Mouse (Mus musculus) embryo, embryonic 11 days (tissue): ENCODE measurements around the gene Ufsp1.
"Not testable (repeated sequence)": the region's sequence is repeated elsewhere in the genome, so short reads cannot be mapped to it uniquely, and the experiment has no call there.

Experiments
- DNase-seq: peaks from one replicate; pipeline ENCODE4 v3.0.0-alpha.2; 2015

Ufsp1 gene

DNA sequence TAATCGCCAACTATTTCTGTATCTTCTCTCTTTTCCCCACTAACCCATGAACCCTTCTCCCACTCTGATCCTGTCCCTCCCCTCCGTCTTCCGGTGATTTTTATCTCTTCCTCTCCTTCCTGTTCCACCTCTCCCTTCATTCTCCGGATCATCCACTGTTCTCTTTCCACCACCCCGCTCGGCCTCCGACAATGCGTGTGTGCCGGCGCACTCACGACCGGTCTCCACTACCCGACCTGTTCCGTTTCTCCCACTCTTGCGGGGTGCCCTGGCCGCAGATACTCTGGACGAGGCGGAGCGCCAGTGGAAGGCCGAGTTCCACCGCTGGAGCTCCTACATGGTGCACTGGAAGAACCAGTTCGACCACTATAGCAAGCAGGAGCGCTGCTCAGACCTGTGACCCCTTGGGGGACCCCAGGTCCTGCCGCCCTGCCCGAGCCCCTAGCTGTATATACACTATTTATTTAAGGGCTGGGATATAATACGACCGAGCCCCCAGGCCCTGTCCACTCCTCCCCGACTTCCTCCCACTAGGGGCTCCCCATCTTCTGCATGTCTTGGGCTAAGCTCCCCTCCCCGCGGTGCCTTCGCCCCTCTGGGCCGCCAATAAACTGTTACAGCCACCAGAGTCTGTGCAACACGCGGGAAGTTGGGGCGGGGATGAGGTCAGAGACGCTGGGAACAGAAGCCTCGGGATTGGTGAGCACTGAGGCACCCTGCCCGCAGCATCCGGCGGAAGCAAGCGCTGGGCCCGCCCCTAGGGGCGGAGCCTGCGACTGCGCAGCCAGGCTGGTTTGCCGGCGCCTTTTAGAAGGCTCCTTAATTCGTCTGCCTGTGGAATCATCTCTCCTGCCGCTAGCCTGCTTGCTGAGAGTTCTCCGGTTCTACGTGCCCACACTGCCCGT lies at the start of gene Ufsp1:
Gene Ufsp1 (plus strand): TSS at position 791 of the 905 bp plus-strand sequence.
- peak; percentile 97 for DNase-seq

DNA sequence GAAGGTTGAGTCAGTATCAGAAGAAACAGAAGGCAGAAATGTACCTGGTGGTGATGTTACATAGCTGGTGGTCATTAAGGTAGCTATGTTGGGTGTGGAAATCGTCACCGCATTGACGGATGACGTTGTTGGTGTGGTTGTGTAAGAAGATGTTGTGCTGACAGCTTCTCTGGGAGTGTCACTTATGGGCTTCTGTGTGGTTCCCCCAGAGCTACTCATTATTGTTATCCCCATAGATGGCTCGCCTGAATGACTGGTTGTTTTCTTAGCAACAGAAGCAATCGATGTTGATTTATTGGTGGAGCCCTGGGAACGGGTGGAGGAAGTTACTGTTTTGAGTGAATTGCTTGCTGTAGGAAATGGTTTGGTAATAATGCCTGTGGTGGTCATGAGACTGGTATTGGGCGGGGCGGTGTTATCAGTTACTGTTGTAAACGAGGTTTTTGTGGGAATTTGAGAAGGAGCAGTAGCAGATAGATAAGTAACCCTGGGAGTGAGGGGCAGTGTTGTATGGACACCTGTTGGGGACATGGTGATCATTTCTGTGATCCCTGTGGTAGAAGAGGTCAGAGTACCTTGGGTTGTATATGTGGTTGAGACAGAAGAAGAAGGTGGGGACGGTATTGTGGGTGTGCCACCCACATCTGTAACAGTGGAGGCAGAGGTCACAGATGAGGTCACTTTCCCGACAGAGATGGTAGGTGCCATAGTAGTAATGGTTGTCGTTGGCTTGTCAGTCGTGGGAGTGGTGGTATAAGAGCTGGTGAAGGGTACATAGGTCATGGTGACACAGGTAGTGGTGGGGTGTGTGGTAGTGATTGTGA lies 30.3 kb upstream of the Ufsp1 start:
- no peak for DNase-seq

DNA sequence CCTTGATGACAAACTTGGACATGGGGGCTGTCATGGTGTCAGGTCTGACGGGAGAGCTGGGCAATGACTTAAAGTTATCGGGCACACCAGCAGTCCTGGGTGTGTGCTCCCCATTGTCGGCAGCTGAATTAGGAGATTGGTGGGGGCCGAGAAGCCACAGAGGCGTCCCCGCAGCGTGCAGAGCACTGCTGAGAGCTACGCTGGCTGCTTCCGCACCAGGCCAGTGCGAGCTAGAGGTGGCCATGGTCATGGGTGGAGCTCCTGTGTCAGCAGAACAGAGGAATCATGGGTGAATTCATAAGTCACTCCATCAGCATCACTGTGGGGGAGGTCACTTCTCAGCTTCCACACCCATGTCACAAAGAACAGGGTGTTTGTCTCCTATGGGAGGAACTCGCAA lies 29.6 kb upstream of the Ufsp1 start:
- no peak for DNase-seq

DNA sequence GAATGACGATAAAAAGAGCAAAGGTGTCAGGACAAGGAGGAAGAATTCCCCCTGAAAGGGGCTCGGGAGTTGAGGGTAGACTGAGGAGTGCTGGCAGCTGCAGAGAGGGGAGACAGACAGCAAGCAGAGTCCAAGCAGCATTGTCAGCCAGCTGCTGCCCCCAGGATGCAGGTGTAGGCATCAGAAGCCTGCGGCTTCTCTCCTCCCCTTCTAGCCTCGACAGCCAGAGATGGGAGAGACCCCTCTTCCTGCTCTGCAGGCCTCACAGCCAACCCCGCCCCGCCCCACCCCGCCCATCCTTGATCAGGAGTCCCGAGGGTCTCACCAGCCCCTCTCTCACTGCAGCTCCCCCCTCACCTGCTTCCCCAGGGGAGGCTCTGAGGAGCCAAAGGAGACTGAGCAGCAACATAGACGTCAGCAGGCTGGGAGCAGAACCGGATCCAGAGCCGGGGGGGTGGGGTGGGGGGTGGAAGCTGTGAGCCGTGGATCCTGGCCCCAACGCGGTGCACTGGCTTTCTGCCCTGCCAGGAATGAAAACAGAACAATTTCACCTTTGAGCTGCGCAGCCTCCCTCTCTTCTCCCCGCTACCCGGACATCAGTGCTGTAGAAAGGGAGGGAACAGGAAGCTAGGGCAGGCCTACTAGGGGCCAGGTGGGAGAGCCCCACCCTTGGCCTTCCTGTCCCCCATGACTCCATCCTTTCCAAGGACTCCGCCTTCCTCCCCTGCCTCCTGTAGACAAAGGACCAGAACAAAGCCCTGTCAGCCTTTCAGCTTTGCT lies 26.1 kb upstream of the Ufsp1 start:
- DNase-seq: no peak

DNA sequence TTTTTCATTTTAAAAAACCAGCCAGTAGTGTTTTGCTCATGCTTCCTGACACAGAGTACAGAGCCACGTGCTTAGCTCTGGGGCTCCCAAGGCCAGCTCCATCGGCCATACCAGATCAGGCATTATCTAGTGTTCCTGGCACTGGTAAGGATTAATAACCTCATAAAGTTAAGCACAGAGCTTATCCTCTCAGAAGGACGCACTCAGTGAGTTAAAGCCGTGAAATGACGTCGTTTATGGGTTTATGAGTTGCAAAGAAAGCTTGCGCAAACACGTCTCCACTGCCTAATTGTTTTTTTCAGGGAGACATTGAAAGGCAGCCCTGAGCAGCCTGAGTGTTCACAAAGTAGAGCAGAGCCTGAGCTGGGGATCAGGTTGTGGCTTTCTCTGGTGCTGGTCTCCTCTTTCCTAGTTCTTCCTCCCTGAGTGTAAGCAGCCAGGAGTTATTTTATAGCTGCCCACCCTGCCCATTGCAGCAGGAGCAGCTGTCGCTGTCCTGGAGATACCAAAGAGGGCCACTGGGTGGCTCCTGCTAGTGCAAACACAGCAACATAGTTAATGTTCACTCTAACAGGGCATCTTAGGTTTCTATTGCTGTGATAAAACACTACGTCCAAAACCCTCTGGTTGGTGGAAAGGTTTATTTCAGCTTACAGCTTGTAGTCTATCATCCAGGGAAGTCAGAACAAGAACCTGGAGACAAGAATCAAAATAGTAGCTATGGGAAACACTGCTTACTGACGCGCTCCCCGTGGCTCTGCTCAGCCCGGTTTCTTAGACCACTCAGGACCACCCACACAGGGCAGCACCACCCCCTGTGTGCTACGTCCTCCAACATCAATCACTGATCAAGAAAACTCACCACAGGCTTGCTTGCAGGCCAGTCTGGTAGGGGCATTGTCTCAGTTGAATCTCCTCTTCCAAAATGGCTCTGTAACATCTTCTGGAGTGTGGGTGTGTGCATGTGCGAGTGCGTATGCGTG lies 16.8 kb upstream of the Ufsp1 start:
- DNase-seq: peak; percentile 74

DNA sequence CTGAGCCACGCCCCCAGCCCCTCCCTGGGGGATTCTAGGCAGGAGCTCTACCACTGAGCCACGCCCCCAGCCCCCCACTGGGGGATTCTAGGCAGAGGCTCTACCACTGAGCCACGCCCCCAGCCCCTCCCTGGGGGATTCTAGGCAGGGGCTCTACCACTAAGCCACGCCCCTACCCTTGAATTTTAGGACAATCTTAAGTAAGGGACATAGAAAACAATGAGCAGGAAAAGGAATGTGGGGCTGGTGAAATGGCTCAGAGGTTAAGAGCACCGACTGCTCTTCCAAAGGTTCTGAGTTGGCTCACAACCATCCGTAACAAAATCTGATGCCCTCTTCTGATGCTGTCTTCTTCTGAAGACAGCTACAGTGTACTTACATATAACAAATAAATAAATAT lies 10.0 kb upstream of the Ufsp1 start:
- DNase-seq: not testable (repeated sequence)

DNA sequence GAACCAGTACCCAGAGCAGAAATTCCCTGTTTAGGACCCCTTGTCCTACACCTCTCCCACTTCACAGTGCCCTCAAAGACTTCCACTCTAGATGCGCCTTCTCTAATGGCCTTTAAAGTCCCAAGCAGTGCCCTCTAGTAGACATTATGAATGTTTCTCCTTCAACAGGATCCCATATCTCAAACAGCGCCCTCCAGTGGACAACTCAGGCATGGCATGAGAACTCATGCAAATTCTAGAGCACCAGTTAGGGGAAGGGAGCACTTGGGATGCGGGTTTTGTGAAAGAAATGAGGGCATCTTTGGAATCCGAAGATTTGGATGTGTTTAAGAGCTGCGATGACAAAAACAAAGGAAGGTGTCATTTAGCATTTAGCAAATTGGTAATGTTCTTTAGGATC lies 9.4 kb upstream of the Ufsp1 start:
- no peak for DNase-seq

DNA sequence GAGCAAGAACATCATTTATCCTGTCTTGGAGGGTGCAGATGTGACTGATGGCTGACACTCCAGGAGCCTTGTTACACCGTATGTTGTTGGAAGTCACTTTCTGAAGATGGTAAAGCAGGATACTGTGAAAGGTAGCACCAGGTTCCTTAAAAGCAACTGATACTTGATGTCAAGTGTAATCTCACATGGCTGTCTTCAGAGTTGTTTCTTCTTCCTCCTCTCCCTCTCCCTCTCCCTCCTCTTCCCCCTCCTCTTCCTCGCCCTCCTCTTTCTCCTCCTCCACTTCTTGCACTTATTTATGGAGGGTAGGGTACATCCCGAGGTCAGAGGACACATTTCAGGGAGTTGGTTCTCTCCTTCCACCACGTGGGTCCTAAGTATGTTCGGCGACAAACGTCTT lies 8.4 kb upstream of the Ufsp1 start:
- DNase-seq: no peak

DNA sequence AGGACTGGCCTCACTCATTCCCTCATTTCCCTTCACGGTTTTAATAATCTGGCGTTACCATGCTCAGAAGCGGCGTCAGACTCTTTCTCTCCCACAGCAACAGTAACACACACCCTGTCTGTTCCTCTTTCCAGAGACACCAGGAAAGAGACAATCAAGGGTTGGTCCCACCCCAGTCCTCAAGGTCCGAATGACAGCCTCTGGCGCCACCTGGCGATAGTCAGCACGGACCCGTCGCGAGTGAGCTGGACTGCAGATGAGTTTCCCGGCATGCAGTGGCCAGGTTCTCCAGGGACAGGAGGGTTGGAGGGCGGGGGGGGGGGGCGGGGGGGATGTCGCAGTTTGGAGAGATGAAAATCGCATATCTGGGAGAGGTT lies 7.8 kb upstream of the Ufsp1 start:
- DNase-seq: peak; percentile 92

DNA sequence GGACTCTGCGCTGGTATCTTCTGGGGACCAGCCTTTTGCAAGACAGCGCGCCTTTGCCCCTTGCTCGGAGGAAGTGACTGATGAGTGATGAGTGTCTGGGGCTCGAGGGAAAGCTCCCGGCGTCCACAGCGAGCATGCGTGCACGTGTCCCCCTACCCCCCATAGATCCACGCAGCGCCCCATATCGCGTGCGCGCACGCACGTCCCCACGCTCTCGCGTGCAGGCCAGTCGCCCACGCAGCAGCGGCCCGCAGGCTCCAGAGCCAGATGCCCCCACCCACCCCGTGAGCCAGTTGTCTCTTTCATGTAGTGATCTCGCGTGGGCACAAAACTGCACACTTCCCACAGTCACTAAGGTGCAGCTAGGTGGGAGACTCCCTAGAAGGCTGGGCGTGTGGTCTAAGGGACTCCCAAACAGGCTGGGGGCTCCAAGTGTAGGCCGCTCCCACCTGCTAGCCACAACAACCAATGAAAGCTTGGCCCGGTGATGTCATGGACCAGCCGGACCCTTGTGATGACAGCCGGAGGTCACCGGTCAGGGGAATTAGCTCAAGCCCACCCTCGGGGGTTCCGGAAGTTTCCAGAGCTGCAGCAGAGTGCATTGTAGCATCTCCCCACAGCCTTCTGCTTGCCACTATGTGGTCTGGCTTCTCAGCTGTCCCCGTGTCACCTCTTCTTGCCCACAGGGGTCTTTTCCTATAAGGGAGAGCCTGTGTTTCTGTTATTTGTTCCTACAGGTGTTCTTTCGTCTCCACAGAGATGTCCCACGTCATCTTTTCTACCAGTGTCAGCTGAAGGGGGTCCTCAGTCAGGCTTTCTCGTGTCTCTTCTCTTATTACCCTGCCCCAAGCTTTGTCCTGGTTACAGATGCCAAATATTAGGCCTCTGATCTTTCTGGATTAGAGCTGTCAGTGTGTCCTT lies 7.1 kb upstream of the Ufsp1 start, which contains the start of gene Ache:
Gene Ache (plus strand): TSS at position 488 of the 921 bp plus-strand sequence.
- DNase-seq: peak; percentile 77

DNA sequence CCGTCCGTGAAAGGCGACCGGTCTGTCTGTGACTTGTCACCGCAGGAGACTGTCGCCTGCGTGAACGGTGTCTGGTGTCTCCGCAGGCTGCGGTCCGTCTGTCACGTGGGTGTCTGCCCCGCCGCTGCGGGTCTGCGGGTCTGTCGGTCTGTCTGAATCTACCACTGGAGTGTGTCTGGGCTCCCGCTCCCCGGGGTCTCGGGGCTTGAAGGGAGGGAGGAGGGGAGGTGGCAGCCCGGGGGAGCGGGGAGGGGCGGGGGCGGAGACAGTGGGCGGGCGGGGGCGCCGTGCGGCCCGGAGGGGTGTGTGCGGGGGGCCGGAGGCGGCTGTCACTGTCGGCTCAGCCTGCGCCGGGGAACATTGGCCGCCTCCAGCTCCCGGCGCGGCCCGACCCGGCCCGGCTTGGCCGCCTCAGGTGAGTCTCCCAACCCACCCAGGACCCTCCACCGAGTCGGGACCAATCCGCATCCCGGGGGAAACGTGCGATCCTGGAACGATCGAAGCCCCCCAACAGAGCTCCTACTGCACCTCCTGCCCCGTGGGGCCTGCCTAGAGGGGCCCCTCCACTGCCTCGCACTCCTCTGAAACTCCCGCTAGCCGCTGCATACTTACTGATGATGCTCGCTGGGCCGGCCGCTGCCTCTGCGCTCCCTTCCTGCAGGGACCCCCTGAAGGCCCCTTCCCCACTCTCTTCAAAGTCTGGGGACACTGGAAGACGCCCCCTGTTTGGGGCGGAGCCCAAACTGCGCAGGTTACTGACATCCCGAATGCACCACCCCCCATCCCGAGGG lies 6.3 kb upstream of the Ufsp1 start:
- no peak for DNase-seq

DNA sequence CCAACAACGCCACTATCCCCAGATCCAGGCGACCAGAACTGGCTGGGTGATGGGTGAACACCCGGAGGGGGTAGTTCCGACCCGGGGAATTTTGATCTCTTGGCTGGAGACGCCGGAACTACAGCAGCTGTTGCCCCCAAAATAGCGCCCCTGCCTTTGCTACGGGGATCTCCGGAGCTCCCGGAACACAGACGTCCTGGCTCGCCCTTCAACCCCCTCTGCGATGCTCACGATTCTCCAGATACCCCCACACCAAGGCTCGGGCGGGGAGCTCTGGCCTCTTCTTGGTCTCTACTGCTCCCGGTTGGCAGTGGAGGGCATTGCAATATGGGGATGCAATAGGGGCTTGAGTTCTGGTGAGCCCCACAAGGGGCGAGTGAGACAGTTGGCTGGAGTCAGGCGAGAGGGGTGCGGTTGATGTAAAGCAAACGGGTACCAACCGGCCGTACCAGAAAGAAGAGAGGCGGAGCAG lies 5.4 kb upstream of the Ufsp1 start:
- DNase-seq: peak; percentile 75

DNA sequence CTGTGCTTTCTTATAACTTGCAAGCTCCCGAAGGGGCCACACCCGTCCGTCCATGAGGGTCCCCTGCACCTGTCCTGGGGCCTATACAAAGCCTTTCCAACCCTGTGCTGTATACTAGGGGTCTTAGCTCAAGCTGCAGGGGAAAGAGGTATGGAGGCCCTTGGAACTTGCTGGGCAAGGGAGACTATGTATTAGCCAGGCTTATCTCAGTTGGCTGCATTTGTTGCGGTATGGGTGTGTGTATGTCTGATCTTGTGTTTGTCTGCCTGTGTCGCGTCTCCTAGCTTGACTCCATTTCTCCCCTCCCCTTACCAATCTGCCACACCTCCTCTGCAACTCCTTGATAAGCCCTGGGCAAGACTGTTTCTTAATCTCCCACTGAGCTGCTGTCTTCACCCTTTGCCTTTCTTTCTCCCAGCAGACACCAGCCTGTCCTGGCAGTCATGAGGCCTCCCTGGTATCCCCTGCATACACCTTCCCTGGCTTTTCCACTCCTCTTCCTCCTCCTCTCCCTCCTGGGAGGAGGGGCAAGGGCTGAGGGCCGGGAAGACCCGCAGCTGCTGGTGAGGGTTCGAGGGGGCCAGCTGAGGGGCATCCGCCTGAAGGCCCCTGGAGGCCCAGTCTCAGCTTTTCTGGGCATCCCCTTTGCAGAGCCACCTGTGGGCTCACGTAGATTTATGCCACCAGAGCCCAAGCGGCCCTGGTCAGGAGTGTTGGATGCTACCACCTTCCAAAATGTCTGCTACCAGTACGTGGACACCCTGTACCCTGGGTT lies 4.7 kb upstream of the Ufsp1 start:
- no peak for DNase-seq

DNA sequence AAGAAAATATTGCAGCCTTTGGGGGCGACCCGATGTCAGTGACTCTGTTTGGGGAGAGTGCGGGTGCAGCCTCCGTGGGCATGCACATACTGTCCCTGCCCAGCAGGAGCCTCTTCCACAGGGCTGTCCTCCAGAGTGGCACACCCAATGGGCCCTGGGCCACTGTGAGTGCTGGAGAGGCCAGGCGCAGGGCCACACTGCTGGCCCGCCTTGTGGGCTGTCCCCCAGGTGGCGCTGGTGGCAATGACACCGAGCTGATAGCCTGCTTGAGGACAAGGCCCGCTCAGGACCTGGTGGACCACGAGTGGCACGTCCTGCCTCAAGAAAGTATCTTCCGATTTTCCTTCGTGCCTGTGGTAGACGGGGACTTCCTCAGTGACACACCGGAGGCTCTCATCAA lies 3.8 kb upstream of the Ufsp1 start:
- peak; percentile 71 for DNase-seq

DNA sequence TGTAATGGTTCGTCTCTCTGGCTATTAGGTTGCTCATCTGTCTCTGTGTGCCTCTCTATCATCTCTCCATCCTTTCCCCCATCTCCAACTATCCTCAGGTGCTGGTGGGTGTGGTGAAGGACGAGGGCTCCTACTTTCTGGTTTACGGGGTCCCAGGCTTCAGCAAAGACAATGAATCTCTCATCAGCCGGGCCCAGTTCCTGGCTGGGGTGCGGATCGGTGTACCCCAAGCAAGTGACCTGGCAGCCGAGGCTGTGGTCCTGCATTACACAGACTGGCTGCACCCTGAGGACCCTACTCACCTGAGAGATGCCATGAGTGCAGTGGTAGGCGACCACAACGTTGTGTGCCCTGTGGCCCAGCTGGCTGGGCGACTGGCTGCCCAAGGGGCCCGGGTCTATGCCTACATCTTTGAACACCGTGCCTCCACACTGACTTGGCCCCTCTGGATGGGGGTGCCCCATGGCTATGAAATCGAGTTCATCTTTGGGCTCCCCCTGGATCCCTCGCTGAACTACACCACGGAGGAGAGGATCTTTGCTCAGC lies 3.0 kb upstream of the Ufsp1 start:
- no peak for DNase-seq

DNA sequence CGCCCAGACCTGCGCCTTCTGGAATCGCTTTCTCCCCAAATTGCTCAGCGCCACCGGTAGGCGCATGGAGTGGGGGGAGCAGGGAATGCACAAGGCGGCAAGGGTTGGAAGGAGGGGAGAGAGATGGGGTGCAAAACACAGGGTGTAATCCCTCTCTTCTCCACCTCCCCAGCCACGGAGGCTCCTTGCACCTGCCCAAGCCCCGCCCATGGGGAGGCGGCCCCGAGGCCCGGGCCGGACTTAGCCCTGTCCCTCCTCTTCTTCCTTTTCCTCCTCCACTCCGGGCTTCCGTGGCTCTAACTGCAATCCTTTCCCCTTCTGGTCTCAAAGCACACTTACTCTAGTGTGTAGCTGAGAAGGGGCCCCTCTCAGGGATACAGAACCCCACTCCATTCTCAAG lies 1.1 kb upstream of the Ufsp1 start:
- DNase-seq: peak; percentile 78

DNA sequence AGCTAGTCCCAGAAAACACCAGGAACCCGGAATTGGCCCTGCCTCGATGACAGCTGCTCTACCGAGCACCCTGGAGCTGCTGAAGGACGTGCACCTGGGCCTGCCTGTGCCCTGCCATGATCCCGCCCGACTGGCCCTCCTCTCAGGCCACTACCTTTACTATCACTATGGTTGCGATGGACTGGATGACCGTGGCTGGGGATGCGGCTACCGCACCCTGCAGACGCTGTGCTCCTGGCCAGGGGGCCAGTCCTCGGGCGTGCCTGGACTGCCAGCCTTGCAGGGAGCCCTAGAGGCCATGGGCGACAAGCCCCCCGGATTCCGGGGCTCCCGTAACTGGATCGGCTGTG lies 290 bp downstream of the Ufsp1 start:
- no peak for DNase-seq

DNA sequence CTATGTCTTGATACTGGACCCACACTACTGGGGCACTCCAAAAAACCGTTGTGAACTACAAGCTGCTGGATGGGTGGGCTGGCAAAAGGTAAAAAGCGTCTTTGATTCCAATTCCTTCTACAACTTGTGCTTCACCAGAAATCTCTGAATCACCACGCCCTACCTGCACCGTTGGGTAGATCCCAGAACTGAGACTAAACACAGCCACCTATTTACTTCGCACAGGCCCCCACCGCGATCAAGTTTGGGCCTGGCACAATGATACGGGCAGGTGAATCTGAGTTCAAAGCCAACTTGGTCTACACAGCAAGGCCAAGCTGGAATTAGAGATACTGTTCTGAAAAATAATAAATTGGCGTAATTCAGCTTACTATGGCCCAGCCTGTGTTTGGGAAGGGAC lies 867 bp downstream of the Ufsp1 start:
- no peak for DNase-seq

DNA sequence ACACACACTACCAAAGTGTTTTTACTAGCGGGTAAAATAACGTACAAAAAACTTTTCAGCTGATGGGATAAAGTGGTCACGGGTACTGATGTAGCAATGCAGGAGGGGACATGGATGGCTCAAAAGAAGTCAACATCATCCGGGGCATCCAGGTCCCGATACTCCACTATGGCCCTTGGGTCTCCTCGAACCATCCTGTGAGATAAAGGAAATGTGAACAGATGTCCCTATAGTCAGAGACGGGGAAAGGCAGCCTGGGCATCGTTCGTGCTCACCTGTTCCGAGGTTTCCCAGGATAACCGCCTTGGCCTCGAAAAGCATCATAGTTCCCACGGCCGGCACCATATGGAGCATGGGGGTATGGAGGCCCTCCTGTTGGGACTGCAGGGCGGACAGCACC lies 1.3 kb downstream of the Ufsp1 start:
- DNase-seq: no peak
